Mouse (Mus musculus) lung, embryonic 14.5 days (tissue): ENCODE measurements around the gene Rnf180. TPM values are rescaled to one million over a fixed set of nuclear protein-coding genes. Genes with fewer than 3 reads are reported as not detected.

Source experiments
- ATAC-seq: fragments of 200-750 bp; cut with Nextera tagmentation; 2 replicates; pipeline ENCODE4 v1.8.0; 2017; ENCODE audit warnings: mild to moderate bottlenecking, moderate TSS enrichment, moderate library complexity; ENCODE audit not compliant: insufficient read depth
- DNase-seq: peaks from one replicate; pipeline ENCODE4 v3.0.0-alpha.2; 2015
- H3K27ac ChIP-seq: fragments of 300-500 bp; sonication (generic); 2 replicates; pipeline ENCODE4 v1.5.1; 2014; ENCODE audit warnings: low read depth, mild to moderate bottlenecking, moderate library complexity
- H3K27me3 ChIP-seq: fragments of 300-500 bp; sonication (generic); 2 replicates; pipeline ENCODE4 v1.6.1; 2014; ENCODE audit warnings: low read length, control low read depth; ENCODE audit not compliant: insufficient read depth
- H3K36me3 ChIP-seq: fragments of 300-500 bp; sonication (generic); 2 replicates; pipeline ENCODE4 v1.6.1; 2014; ENCODE audit warnings: control low read depth; ENCODE audit not compliant: insufficient read depth
- H3K4me1 ChIP-seq: fragments of 300-500 bp; sonication (generic); 2 replicates; pipeline ENCODE4 v1.6.1; 2014; ENCODE audit warnings: antibody characterized with exemption, control low read depth; ENCODE audit not compliant: insufficient read depth
- H3K4me2 ChIP-seq: fragments of 300-500 bp; sonication (generic); 2 replicates; pipeline ENCODE4 v1.6.1; 2014; ENCODE audit warnings: mild to moderate bottlenecking
- H3K4me3 ChIP-seq: fragments of 300-500 bp; sonication (generic); 2 replicates; pipeline ENCODE4 v1.5.1; 2014; ENCODE audit warnings: low read depth, low read length
- H3K9ac ChIP-seq: fragments of 300-500 bp; sonication (generic); 2 replicates; pipeline ENCODE4 v1.6.1; 2014
- H3K9me3 ChIP-seq: fragments of 300-500 bp; sonication (generic); 2 replicates; pipeline ENCODE4 v1.6.1; 2016; ENCODE audit warnings: low read depth, low read length, control low read depth
- CTCF ChIP-seq: IDR thresholded peaks from 2 replicates; pipeline ENCODE4 v1.5.1; 2016; ENCODE audit warnings: antibody characterized with exemption, low read depth
- WGBS: fragments of 180-500 bp; shearing (Covaris S2); extraction: QIAGEN DNeasy Blood & Tissue Kit; methylation state at CpG from one replicate; pipeline ENCODE4 v1.1.7; 2014; 5-methylcytosine and 5-hydroxymethylcytosine counted together
- polyA plus RNA-seq: library from polyadenylated mRNA; unstranded; fragments of >200 nt; fragmentation: Nextera tagmentation; extraction: Ambion mirVana; gene quantifications from 2 replicates; pipeline ENCODE4 v1.2.1, GENCODE M21; 2014

Rnf180 gene
- polyA plus RNA-seq, 1 experiment from 2014 or later = 4.1 TPM

DNA sequence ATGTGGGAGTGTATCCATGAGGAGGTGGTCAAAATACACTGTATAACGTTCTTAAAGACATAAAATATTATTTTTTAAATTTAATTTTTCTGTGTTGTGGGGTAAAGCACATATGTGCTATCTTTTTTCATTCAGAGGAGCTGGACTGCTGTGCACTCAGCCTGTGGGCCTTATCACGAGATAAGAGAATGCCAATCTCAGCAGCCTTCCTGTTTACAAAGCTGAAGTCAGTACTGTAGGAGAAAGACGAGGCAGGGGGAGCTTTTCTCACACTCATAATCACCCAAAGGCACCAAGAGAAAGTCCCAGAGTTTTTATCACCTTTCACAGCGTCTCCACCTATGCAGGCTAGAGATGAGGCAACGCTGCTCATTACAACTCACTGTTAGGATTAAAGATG, 160.2 kb downstream of the Rnf180 start:
- H3K4me3 ChIP-seq = no peak overlapping the region
- no peak for TF ChIP-seq CTCF
- ATAC-seq (no peak), DNase-seq (no peak)
- H3K9me3 ChIP-seq = no peaks in the 10 kb centered on the region
- H3K36me3 ChIP-seq = no peaks in the 10 kb centered on the region
- H3K4me1 ChIP-seq = no peaks in the 10 kb centered on the region
- no peaks in the 10 kb centered on the region for H3K27me3 ChIP-seq
- no peak overlapping the region for H3K4me2 ChIP-seq
- WGBS = 39% methylated on average over 5 of the region's 5 CpGs
- no peak overlapping the region for H3K27ac ChIP-seq
- H3K9ac ChIP-seq = no peak overlapping the region

DNA sequence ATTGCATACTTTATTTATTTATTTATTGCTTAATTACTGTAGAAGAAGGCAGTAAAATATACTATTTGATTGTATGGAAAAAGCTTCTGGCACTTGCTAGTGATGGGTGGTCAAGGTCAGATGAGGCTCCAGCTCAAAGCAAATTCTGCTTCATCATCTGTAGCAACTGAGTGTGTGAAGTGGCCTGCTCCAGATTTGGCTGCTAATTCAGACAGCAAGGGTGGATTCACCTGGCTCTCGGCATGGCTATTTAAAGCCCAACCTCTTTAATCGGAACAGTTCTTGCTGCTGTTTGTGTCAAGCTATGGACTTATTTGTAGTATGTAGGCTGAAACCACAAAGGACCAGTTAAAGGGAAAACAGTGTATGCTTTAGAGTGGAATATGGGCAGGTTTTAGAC, 161.8 kb downstream of the Rnf180 start:
- no peak for ATAC-seq
- 65% methylated on average over 2 of the region's 2 CpGs for WGBS
- no peak for DNase-seq
- Histone ChIP-seq H3K9me3 (no peaks in the 10 kb centered on the region), H3K27me3 (no peaks in the 10 kb centered on the region), H3K4me3 (no peak overlapping the region), H3K4me1 (no peaks in the 10 kb centered on the region), H3K27ac (no peak overlapping the region), H3K4me2 (no peak overlapping the region), H3K36me3 (no peaks in the 10 kb centered on the region), H3K9ac (no peak overlapping the region)
- no peak for TF ChIP-seq CTCF

DNA sequence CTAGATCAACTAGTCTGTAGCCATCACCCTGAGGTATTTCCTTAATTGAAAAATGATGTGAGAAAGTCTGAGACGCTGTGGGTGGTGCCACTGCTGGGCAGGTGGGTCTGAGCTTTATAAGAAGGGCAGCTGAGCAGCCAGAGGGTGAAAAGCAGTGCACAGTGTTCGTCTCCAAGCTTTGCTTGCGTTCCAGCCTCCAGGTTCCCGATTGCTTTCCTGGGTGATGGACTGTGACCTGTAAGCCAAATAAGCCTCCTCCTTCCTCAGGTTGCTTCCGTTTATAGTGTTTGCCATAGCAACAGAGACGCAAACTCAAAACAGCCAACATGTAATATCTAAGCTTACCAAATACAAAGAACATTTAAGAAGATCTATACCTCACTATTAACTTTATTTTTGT, 162.2 kb downstream of the Rnf180 start:
- no peaks in the 10 kb centered on the region for H3K4me1 ChIP-seq
- no peaks in the 10 kb centered on the region for H3K9me3 ChIP-seq
- H3K4me2 ChIP-seq = no peak overlapping the region
- no peak overlapping the region for H3K9ac ChIP-seq
- DNase-seq (no peak), ATAC-seq (no peak)
- 74% methylated on average over 6 of the region's 6 CpGs for WGBS
- H3K27ac ChIP-seq = no peak overlapping the region
- no peaks in the 10 kb centered on the region for H3K27me3 ChIP-seq
- H3K4me3 ChIP-seq = no peak overlapping the region
- TF ChIP-seq CTCF = no peak
- H3K36me3 ChIP-seq = no peaks in the 10 kb centered on the region

DNA sequence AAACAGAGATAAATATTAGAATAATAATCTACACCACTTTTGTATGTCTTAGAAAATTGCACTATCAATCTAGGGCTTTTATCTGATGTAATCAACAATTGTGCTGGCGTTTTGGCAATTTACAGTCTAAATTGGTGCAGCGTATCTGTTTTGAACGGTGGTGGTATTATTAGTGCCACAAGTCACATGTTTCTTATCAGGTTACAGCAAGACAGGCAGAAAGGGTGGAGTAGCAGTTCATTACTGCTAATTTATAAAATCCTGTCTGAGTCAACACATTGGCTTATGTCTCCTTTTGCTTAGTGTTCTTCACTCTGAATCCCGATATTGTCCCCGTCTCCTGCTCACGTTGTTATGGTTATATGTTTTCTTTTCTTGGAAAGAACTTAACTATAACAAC, 164.5 kb downstream of the Rnf180 start:
- H3K27me3 ChIP-seq = no peaks in the 10 kb centered on the region
- no peak for DNase-seq
- no peaks in the 10 kb centered on the region for H3K9me3 ChIP-seq
- no peaks in the 10 kb centered on the region for H3K36me3 ChIP-seq
- H3K9ac ChIP-seq = no peak overlapping the region
- no peak overlapping the region for H3K4me2 ChIP-seq
- no peak for ATAC-seq
- no peaks in the 10 kb centered on the region for H3K4me1 ChIP-seq
- no peak overlapping the region for H3K27ac ChIP-seq
- H3K4me3 ChIP-seq = no peak overlapping the region
- no peak for TF ChIP-seq CTCF
- 72% methylated on average over 6 of the region's 6 CpGs for WGBS

DNA sequence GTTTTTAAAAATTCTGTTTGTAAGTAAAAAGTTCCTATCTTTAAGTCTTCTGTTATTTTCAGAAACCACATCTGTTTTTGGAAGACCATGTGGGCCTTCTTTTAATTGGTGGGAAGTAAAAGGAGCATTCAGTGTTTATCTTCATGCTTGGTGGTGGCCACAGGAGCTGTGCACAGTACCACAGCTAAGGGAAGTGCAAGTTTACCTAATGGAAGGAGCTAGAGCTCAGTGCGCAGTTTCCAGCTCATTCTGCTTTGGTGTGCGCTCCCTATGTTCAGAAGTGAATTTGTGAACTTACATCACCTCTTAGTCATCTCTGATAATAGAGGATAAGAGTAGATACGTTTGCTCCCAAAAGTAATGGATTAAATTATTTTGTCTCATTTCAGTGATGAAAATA, 172.5 kb downstream of the Rnf180 start:
- no peak for TF ChIP-seq CTCF
- Histone ChIP-seq H3K27ac (no peak overlapping the region), H3K9ac (no peak overlapping the region), H3K9me3 (no peaks in the 10 kb centered on the region), H3K4me3 (no peak overlapping the region), H3K4me2 (no peak overlapping the region), H3K27me3 (no peaks in the 10 kb centered on the region), H3K4me1 (no peaks in the 10 kb centered on the region), H3K36me3 (no peaks in the 10 kb centered on the region)
- 69% methylated on average over 3 of the region's 3 CpGs for WGBS
- ATAC-seq (no peak), DNase-seq (no peak)

DNA sequence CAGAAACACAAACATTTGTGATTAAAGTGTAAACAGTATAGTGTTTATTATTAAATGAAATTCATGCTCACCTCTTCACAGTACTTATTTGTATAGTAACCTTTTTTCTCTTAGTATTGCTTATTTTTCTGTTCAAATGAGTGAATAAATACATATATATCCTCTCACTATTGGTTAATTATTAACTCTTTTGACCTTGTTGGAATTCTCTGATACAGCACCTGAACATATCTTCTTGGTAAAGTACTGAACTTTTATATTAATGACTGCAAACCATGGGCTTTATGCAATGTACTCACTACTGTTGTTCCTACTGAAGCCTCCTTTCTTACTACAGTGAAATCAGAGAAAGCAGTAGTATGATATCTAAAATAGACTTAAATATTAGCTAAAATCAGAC, 173.0 kb downstream of the Rnf180 start:
- DNase-seq (no peak), ATAC-seq (no peak)
- no peaks in the 10 kb centered on the region for H3K36me3 ChIP-seq
- no peaks in the 10 kb centered on the region for H3K27me3 ChIP-seq
- no peak overlapping the region for H3K9ac ChIP-seq
- H3K4me3 ChIP-seq = no peak overlapping the region
- no peak overlapping the region for H3K27ac ChIP-seq
- no peaks in the 10 kb centered on the region for H3K9me3 ChIP-seq
- H3K4me2 ChIP-seq = no peak overlapping the region
- H3K4me1 ChIP-seq = no peaks in the 10 kb centered on the region
- TF ChIP-seq CTCF = no peak

DNA sequence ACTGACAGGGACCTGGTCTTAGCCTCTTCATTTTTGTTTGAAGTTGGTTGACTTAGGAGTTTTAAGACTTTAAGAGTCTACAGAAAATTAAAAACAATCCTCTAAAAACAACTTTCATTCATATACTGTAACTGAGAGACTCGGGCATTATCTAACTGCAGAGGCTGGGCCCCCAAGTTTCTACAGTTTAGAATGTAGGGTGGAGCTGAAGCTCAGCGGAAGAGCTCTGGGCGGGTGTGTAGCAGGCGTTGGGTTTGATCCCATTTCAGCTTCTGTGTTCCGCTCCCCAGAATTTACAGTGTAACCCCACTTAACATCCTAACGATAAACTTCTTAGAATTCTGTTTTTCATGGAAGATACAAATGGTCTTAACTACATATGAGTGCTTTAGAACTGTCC, 183.0 kb downstream of the Rnf180 start:
- Histone ChIP-seq H3K4me1 (no peaks in the 10 kb centered on the region), H3K4me2 (no peak overlapping the region), H3K4me3 (no peak overlapping the region), H3K36me3 (no peaks in the 10 kb centered on the region), H3K27me3 (no peaks in the 10 kb centered on the region), H3K9ac (no peak overlapping the region), H3K27ac (no peak overlapping the region), H3K9me3 (no peaks in the 10 kb centered on the region)
- DNase-seq (no peak), ATAC-seq (no peak)
- 86% methylated on average over 6 of the region's 6 CpGs for WGBS
- TF ChIP-seq CTCF = no peak

DNA sequence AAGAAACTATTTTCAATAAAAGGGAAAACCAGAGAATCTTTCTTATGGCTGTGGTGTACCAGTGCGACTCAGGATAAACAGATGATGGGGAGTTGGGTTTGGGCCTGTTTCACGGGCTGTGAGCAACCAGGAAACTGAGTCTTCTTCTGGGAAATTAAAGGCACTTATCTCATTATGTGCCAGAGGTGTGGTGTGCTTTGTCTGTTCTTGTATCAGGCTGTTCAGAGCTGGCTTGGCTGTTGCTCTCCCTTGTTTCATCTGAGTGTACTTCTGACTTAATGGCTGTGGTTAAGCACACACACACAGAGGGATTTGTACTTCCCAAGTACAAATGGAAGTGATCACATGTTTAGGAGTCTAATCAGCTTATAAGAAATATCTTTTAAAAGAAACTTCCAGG, 190.2 kb downstream of the Rnf180 start:
- Histone ChIP-seq H3K9me3 (no peaks in the 10 kb centered on the region), H3K4me1 (no peaks in the 10 kb centered on the region), H3K4me2 (no peak overlapping the region), H3K36me3 (no peaks in the 10 kb centered on the region), H3K9ac (no peak overlapping the region), H3K27me3 (no peaks in the 10 kb centered on the region), H3K27ac (no peak overlapping the region), H3K4me3 (no peak overlapping the region)
- TF ChIP-seq CTCF = no peak
- 77% methylated on average over 2 of the region's 2 CpGs for WGBS
- ATAC-seq (no peak), DNase-seq (no peak)
